Mouse (Mus musculus): Measurements from ENCODE around the gene Gm1673.

Gene Gm1673

DNA sequence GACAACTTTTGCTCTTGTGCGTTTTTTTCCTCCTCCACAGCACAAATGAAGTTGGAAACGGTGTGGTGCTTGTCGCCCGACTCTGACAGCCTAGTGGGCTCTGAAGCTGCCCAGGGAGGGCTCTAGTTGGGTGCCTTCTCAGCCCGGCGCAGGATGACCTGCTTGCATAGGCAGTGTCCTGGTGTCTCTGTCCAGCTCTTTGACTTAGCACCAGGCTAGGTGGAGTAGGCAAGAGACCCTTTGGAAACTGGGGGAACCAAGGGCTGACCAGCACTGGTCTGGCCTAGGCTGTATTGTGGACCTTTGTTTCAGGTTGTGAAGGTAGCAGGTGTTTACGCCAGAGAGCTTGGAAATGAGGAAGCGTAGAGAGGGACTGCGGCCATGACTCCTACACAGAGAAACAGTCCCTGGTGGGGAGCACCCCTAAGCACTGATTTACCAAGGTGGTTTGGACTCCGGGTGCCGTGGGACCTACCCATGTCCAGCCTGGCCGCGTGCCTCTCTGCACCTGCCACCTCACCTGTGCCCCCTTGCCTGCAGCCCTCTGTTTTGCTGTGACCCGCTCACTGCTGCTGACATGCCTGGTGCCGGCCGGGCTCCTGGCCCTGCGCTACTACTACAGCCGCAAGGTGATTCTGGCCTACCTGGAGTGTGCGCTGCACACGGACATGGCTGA, 14.7 kb downstream of the Gm1673 start:
- DNase-seq: no peak

DNA sequence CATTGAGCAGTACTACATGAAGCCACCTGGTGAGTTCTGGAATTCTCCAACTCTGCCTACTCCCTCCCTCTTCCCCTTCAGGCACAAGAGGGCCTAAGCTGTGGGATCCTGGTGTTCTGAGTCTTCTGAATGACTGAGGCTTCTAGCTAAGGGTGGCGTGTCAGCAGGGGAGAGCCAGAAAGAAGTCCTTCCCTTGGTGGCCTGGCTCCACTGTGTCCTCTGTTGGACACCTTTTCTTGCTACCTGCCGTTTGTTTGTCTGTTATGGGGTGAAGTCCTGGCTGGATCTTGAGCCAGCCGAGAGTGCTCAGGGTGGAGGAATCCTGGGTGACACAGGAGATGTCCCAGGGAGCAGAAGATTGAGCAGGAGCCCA, 15.3 kb downstream of the Gm1673 start:
- no peak for DNase-seq

DNA sequence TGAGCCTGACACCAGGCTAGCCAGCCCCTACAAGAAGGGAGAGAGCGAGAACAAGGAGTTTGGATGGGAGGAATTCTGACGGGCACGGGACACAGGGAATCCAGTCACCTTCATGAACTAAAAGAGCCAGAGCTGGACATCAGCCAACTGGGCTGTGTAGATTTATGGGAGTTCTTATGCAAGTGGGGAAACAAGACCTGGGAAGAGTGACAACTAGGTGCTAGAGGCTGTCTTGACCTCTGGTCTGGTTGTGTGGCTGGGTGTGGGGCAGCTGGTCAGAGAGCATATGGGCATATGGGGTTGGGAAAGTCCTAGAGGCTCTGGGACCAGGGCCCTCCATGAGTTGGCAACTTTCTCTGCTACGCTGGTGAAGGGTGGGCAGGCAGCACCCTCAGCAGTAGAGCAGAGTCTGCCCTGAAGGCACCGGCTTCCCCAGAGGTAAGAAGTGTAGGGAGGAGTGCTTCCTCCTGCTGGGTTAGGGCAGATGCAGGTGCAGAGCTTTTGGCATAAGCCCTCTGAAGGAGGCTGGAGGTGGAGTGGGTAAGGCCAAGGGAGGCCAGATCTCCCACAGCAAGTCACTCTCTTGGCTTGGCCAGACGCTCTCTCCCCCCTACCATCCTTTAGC, 16.3 kb downstream of the Gm1673 start:
- no peak for DNase-seq

DNA sequence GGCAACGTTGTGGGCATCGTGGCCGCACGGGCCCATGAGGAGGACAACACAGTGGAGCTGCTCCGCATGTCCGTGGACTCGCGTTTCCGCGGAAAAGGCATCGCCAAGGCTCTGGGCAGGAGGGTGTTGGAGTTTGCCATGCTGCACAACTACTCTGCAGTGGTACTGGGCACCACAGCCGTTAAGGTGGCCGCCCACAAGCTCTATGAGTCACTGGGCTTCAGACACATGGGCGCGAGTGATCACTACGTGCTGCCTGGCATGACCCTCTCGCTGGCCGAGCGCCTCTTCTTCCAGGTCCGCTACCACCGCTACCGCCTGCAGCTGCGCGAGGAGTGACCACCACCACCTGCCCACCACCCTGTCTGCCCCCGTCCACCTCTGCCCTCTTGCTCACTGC, 17.6 kb downstream of the Gm1673 start:
- no peak for DNase-seq

DNA sequence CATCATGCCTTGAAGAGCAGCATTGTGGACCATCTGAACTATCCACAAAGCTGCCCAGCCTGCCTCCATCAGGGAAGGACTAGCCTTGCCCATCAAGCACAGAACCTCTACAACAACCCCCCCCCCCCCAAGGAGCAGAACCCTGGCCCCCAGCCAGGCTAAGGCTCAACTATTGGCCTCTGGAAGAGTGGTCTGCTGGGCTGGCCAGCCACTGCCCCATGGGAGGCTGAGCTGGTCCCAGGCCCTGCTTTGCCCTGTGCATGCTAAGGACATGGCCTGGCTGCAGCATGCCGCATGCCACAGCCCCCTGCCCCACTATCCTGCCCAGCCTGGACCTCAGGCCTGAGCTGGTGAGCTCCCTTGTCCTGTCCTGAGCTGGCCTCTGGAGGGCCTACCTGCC, 18.2 kb downstream of the Gm1673 start:
- no peak for DNase-seq

DNA sequence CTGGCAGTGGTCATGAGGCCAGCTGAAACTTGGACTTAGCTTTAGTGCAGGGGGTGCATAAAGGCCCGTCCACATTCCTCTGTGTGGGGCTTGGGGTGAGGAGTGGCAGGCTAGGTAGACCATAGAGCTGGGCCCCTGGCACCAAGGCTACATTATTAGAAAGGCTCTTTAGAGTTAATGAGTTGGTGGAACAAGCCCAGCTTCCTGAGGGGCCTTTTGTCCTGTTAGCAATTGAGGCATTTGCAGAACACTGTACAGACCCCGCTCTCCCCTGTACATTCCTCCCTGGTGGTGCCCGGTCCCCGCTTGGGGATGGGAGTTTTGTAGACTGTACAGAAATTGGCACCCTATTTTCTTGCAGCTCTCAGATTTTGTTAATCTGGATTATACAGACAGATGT, 19.4 kb downstream of the Gm1673 start:
- no peak for DNase-seq

DNA sequence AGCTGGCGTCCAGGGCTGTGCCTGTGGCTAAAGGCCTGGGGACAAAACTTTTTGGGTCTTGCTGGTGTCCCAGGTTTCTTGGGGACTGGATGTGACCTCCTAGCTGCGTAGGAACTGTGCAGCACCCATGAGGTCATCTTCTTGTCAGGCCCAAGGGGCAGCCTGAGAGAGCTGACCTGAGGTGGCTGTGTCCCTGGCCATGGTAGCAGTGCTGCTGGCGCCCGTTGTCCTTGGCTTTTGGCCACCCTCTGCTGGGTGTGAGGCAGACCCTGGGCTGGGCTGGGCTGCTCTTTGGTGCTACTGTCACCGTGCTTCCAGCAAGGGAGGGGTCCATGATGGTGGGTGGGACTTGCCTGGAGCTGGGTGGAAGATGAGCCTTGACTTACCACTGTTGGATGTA, 21.4 kb downstream of the Gm1673 start:
- no peak for DNase-seq

DNA sequence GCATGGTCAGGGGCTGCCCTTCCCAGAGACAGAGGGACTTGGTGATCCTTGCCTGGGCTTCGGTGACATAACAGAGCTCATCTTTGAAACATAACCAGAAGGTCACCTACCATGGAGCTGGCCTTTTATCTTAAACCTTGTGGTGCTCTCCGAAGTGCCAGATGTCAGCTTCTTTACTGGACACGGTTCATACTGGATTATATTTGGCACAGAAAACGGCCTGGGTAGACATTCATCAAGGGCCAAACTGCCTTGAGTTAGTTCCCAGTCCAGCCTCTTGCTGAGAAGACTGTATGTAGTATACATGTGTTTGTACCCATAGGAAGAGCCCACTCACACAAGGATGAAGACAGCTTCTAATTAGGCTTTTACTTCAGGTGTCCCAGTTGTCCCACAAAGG, 23.6 kb downstream of the Gm1673 start:
- no peak for DNase-seq

DNA sequence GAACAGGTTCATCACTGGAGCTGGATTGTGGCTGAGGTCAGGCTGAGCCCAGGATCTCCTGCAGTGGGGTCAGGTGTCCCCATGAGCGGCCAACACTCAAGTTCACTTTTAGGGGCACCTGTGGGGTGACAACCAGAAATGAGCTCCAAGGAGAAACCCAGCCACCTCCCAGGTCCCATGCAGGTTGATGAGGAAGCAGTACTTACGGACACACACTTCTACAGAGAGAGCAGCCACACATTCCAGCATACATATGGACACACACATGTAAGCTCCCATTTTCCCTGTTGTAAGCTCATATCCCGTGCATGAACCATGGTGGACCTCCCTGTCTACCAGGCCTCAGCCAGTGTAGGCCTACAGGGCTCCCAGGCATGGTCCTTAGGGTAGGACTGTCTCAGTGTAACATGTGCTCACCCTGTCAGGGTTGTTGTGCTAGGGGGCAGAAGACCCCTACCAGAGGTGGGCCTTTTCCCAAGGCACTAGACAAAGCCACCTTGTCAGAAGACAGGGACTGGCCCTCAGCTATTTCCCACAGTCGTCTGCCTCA, 24.2 kb downstream of the Gm1673 start:
- DNase-seq: no peak

DNA sequence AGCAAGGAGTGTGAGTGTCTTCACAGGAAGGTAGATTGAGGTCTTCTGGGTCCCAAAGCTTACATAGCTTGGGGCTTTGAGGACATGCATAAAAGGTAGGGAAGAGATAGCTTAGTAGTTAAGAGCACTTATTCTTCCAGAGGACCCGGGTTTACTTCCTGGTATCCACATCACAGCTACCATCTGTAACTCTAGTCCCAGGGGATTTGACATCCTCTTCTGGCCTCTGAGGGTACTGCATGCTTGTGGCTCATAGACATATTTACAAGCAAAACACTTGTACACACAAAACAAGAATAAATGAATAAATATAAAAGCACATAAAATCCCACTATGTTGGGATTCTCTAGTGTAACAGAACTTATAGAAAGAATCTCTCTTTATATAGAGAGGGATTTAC, 31.4 kb downstream of the Gm1673 start:
- no peak for DNase-seq

DNA sequence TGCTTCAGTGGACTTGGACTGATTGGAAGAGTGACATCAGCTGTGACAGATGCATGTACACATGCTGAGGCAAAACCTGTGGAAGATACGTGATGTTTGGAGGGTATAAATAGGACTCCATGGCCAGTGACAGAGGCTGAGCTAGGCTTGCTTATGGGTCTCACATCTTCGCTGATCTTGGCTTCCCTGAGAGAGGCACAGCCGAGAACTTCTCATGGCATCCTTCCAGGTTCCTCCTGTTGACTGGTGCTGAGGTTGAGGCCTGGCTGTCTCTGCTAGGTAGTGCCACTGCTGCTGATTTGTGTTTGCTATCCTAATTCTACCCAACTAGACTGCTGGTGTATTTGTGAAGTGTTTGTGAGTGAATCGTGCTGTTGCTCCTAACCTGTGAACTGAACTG, 35.7 kb downstream of the Gm1673 start:
- DNase-seq: no peak

DNA sequence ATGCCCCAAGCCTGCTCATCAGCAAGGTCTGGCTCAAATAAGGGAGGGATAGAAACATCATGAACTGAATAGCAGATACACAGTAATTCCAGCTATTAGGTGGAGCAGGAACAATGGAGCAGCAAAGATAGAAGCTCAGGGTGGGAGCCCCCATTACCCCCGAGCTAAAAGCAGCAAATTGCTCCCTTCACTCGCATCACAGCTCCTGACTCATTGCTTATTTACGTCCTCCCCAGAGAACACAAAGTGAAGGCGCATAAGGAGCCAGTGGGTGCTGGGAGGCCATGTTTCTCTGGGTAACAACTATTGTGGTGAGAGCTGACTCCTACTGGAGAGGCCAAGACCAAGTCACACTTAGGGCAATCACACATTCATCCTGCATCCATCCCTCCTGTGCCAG, 46.9 kb downstream of the Gm1673 start:
- DNase-seq: no peak

DNA sequence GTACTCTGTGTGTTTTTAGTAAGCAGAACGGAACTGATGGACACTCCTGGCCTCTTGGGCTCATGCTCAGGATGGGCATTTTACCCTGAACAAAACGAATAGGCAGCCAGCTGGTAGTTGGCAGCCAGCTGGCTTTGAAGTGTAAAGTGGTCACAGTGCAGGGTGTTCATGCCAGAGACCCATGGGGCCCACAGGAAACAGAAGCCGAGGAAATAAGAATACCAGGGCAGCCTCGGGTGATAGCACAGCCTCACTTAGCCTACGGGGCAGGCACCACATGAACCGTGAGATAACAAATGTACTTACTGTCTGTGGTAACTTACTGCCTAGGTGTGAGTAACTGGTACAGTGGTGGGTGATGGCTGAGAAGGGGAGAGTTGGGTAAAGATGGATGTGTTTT, 47.8 kb downstream of the Gm1673 start:
- no peak for DNase-seq

DNA sequence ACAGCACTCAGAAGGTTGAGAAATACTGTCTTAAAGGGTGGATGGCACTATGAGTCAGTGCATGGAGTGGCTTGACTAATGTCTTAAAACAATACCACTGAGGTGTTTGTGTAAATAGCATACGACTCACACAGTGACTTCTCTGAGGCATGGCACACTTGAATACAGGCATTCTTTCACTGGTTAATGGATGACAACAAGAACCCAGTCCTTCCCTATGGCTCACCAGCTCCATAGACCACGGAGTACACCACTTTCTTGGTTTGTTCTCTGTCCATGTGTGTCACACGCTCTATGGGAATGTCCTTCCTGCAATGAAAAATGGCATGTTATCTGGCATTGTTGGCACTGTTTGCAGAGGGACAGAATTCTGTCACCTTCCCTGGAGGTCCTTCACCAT, 49.3 kb downstream of the Gm1673 start:
- no peak for DNase-seq
